Mouse (Mus musculus) megakaryocyte-erythroid progenitor cell, adult 5 weeks (primary cell): ENCODE results near the gene Btf3. TPM values are rescaled to one million over a fixed set of nuclear protein-coding genes. Genes with fewer than 3 reads are reported as not detected.

Experiments
- polyA plus RNA-seq: library from polyadenylated mRNA; stranded (reverse); fragments of >175 nt; gene quantifications from 2 replicates; pipeline ENCODE4 v1.2.3, GENCODE M21; 2012

The Btf3 gene
- polyA plus RNA-seq: 147 TPM in 2 replicates

GRCm38 (mm10) chr13:98316480-98317245 lies at the start of gene Btf3:
TSS of gene Btf3 (minus strand) at chr13:98317006.

DNA sequence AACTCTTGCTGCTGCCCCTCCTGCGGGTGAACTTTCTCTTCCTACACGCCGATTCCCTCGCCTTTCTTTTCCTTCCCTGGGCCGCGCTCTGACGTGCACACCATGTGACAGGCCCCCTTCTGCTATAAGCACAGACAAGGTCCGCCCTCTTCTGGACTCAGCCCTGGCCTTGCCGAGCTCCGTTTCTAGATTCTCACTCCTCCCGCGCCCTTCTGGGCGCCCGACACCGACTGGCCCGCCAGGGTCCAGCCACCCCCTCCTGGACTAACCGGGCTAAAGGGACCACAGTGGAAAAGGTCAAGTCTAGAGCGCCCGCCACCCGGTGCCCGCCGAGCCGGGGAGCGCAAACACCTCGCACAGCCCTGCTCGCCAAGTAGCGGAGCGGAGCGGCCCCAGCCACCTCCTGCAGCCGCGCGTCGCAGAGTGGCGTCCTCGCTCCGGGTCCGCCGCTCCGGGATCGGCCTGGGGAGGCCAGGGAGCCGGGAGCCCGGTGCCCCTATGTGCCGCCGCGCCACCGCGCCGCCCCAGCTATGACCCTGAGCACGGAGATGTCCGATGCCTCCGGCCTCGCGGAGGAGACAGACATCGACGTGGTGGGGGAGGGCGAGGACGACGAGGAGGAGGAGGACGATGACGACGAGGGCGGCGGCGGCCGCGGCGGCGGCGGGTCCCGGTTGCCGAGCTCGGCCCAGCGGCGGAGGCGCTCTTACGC lies 37.4 kb upstream of the Btf3 start, which contains the start of gene Foxd1:
Gene Foxd1 (plus strand): TSS at position 153 of the 712 bp plus-strand sequence.

GRCm38 (mm10) chr13:98279686-98280085 lies 37.1 kb downstream of the Btf3 start, which contains the start of gene Gm21976:
TSS of gene Gm21976 (plus strand) at chr13:98279887.

DNA sequence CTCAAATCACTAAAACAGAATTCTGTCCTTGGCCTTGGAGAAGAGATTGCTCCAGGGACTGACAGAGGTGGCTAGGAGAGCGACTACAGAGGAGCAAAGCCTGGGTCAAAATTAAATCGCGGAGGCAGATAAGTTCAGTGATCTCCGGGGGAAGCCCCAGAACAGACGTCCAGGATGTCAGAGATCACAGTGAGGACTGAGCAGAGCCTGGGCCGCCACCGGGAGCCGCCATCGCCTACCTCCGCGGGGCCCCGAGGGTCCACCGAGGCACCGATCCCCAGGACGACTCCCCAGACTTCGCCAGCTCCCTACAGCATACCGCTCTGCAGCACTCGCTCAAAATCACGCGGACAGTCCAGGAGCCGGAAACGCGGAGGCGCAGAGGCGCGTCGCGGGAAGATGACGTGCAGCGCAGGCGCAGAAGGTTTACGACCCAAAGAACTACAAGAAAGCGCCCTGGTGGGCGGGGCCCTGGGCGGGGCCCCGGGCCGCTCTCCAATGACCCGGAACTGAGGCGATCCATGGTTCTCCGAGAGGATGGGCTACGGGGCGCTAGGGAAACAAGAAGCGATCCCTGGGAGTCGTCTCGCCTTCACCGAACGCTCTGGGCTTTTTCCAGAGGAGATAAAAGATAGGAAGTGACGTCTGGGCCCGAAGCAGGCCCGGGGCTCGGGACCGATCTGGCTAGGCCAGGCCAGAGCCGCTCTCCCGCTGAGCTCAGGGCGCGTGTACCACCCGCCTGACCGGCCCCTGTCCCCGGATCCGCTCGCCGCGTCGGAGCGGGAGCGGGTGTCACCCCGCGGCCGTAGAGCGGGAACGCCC lies 54.0 kb downstream of the Btf3 start, which contains the start of the genes Utp15 and Ankra2:
Gene Utp15 (minus strand): TSS at position 406 of the 822 bp plus-strand sequence.
Gene Ankra2 (plus strand): TSS at position 439 of the 822 bp plus-strand sequence.

Other genes with a start within 250 kb of the Btf3 start
- gene Arhgef28, start 110.6 kb downstream of the Btf3 start, polyA plus RNA-seq: 0.86 and 1.8 TPM in 2 replicates
- gene Utp15, start 54.0 kb downstream of the Btf3 start, polyA plus RNA-seq: 10.4 and 11.6 TPM in 2 replicates
- 11.1 and 11.9 TPM in 2 replicates for gene Ankra2, start 53.9 kb downstream of the Btf3 start, polyA plus RNA-seq
- gene Gm21976, start 37.1 kb downstream of the Btf3 start, polyA plus RNA-seq: not detected in 2 replicates
- 0.03 and 0.04 TPM in 2 replicates for gene Foxd1, start 37.2 kb upstream of the Btf3 start, polyA plus RNA-seq
- gene Gm10320, start 175.0 kb upstream of the Btf3 start, polyA plus RNA-seq: 1.6 and 3.3 TPM in 2 replicates